Mouse (Mus musculus): ENCODE measurements around the gene Rgs3. TPM values are rescaled to one million over a fixed set of nuclear protein-coding genes. Genes with fewer than 3 reads are reported as not detected.
A peak's percentile ranks its signal among the peaks of the same experiment; 100 is the strongest.

Gene Rgs3
- total and polyA plus RNA-seq, 2 experiments from 2014 or later, result 52.1 to 114 TPM

- DNase-seq (ENCODE audit: low spot score) (no peak), ATAC-seq (ENCODE audit: insufficient read depth, low read depth) (no peak)
- TF ChIP-seq EP300 (IDR thresholded peaks at IDR 0.05; ENCODE audit: low read depth) (no peak), CTCF (IDR thresholded peaks at IDR 0.05; ENCODE audit: low read depth) (peak; percentile 29)
- H3K4me2 ChIP-seq (ENCODE audit: low read depth, low read length), result no peak overlapping the region
- no peaks in the 10 kb centered on the region for H3K27me3 ChIP-seq (ENCODE audit: control insufficient read depth, insufficient read depth, low read length)
- H3K4me1 ChIP-seq (ENCODE audit: control insufficient read depth, insufficient read depth), result peaks cover 16% of the 10 kb centered on the region
- H3K36me3 ChIP-seq (replicated peaks; ENCODE audit: control insufficient read depth, insufficient read depth, low read length), result no peaks in the 10 kb centered on the region
- H3K27ac ChIP-seq (ENCODE audit: low read depth), result no peak overlapping the region
- no peak overlapping the region for H3K4me3 ChIP-seq (ENCODE audit: low read depth, low read length)
- H3K9ac ChIP-seq (replicated peaks; ENCODE audit: low read depth, low read length), result no peak overlapping the region
- H3K9me3 ChIP-seq (replicated peaks; ENCODE audit: control insufficient read depth, low read length), result no peaks in the 10 kb centered on the region
- 73% methylated on average over 20 of the region's 20 CpGs for WGBS
Measured at GRCm38 (mm10) chr4:62727541-62728303, 168.1 kb downstream of the Rgs3 start.

- Histone ChIP-seq H3K9me3 (replicated peaks; ENCODE audit: control insufficient read depth, low read length) (no peaks in the 10 kb centered on the region), H3K36me3 (replicated peaks; ENCODE audit: control insufficient read depth, insufficient read depth, low read length) (no peaks in the 10 kb centered on the region), H3K27me3 (ENCODE audit: control insufficient read depth, insufficient read depth, low read length) (no peaks in the 10 kb centered on the region), H3K27ac (ENCODE audit: low read depth) (no peak overlapping the region), H3K4me2 (ENCODE audit: low read depth, low read length) (no peak overlapping the region), H3K9ac (replicated peaks; ENCODE audit: low read depth, low read length) (no peak overlapping the region), H3K4me3 (ENCODE audit: low read depth, low read length) (no peak overlapping the region), H3K4me1 (ENCODE audit: control insufficient read depth, insufficient read depth) (peaks cover 18% of the 10 kb centered on the region)
- TF ChIP-seq CTCF (IDR thresholded peaks at IDR 0.05; ENCODE audit: low read depth), result no peak
- WGBS, result 79% methylated on average over 6 of the region's 6 CpGs
- no peak for DNase-seq (ENCODE audit: low spot score)
- no peak for ATAC-seq (ENCODE audit: insufficient read depth, low read depth)
Measured at GRCm38 (mm10) chr4:62728471-62728870, 168.8 kb downstream of the Rgs3 start.

- no peak for DNase-seq (ENCODE audit: low spot score)
Measured at GRCm38 (mm10) chr4:62729191-62729590, 169.5 kb downstream of the Rgs3 start.

DNA sequence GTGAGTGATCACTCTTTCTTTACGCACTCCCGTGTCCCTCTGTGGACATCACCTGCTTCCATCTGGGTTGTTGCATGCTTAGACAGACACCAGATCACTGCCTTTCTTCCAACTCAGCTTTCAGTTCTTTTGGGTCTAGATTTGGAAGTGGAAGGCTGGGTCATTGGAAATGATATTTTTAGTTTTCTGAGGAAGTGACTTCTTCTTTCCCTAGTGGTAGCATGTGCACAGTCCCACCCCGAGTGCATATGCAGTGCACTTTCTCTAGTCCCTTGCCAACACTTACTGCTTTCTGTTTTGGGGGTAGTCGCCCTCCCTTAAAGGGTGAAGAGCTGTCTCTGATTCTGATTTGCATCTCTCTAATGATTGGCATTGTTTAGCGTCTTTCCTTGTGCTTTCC, 170.3 kb downstream of the Rgs3 start:
- H3K4me1 ChIP-seq (ENCODE audit: control insufficient read depth, insufficient read depth), result peaks cover 33% of the 10 kb centered on the region
- ATAC-seq (ENCODE audit: insufficient read depth, low read depth) (no peak), DNase-seq (ENCODE audit: low spot score) (no peak)
- H3K4me2 ChIP-seq (ENCODE audit: low read depth, low read length), result no peak overlapping the region
- 75% methylated on average over 5 of the region's 5 CpGs for WGBS
- no peak overlapping the region for H3K9ac ChIP-seq (replicated peaks; ENCODE audit: low read depth, low read length)
- TF ChIP-seq EP300 (IDR thresholded peaks at IDR 0.05; ENCODE audit: low read depth) (no peak), CTCF (IDR thresholded peaks at IDR 0.05; ENCODE audit: low read depth) (no peak)
- H3K27me3 ChIP-seq (ENCODE audit: control insufficient read depth, insufficient read depth, low read length), result no peaks in the 10 kb centered on the region
- no peaks in the 10 kb centered on the region for H3K9me3 ChIP-seq (replicated peaks; ENCODE audit: control insufficient read depth, low read length)
- H3K27ac ChIP-seq (ENCODE audit: low read depth), result no peak overlapping the region
- no peaks in the 10 kb centered on the region for H3K36me3 ChIP-seq (replicated peaks; ENCODE audit: control insufficient read depth, insufficient read depth, low read length)
- no peak overlapping the region for H3K4me3 ChIP-seq (ENCODE audit: low read depth, low read length)

More at GRCm38 (mm10) chr4:62729191-62729590, 169.5 kb downstream of the Rgs3 start:
- H3K36me3 ChIP-seq (replicated peaks; ENCODE audit: control insufficient read depth, insufficient read depth, low read length), result no peaks in the 10 kb centered on the region
- TF ChIP-seq EP300 (IDR thresholded peaks at IDR 0.05; ENCODE audit: low read depth), result no peak
- no peak for TF ChIP-seq CTCF (IDR thresholded peaks at IDR 0.05; ENCODE audit: low read depth)
- no peak overlapping the region for H3K4me2 ChIP-seq (ENCODE audit: low read depth, low read length)
- H3K9me3 ChIP-seq (replicated peaks; ENCODE audit: control insufficient read depth, low read length), result no peaks in the 10 kb centered on the region
- no peaks in the 10 kb centered on the region for H3K27me3 ChIP-seq (ENCODE audit: control insufficient read depth, insufficient read depth, low read length)
- H3K27ac ChIP-seq (ENCODE audit: low read depth), result no peak overlapping the region; the same call in 1 of the 2 replicates
- 45% methylated on average over 4 of the region's 4 CpGs for WGBS
- H3K4me1 ChIP-seq (ENCODE audit: control insufficient read depth, insufficient read depth), result peaks cover 25% of the 10 kb centered on the region
- H3K4me3 ChIP-seq (ENCODE audit: low read depth, low read length), result no peak overlapping the region
- no peak overlapping the region for H3K9ac ChIP-seq (replicated peaks; ENCODE audit: low read depth, low read length)
- ATAC-seq (ENCODE audit: insufficient read depth, low read depth), result no peak

DNA sequence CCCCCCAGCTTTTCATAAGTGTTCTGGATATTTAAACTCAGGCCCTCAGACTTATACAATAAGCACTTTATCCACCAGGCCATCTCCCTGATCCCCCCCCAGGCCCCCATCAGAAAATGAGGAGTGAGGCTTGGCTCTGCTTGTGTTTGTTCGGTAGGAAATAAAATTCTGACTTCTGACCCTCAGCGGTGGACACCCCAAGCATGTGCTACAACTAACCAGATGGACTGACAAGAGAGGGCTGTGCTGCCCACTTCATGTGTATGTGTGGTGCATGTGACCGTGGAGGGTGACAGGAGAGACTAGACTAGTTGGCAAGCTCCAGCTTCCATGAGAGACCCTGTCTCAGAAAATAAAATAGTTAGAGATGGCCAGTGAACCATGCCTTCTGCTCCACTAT, 171.2 kb downstream of the Rgs3 start:
- Histone ChIP-seq H3K4me1 (ENCODE audit: control insufficient read depth, insufficient read depth) (peaks cover 42% of the 10 kb centered on the region), H3K27me3 (ENCODE audit: control insufficient read depth, insufficient read depth, low read length) (no peaks in the 10 kb centered on the region), H3K4me2 (ENCODE audit: low read depth, low read length) (no peak overlapping the region), H3K9me3 (replicated peaks; ENCODE audit: control insufficient read depth, low read length) (no peaks in the 10 kb centered on the region), H3K36me3 (replicated peaks; ENCODE audit: control insufficient read depth, insufficient read depth, low read length) (no peaks in the 10 kb centered on the region), H3K27ac (ENCODE audit: low read depth) (no peak overlapping the region), H3K9ac (replicated peaks; ENCODE audit: low read depth, low read length) (no peak overlapping the region), H3K4me3 (ENCODE audit: low read depth, low read length) (no peak overlapping the region)
- ATAC-seq (ENCODE audit: insufficient read depth, low read depth), result no peak
- WGBS, result 77% methylated on average over 3 of the region's 3 CpGs
- TF ChIP-seq EP300 (IDR thresholded peaks at IDR 0.05; ENCODE audit: low read depth), result no peak
- TF ChIP-seq CTCF (IDR thresholded peaks at IDR 0.05; ENCODE audit: low read depth), result no peak
- no peak for DNase-seq (ENCODE audit: low spot score)

All from heart, postnatal 0 days (tissue).